Mouse (Mus musculus) hindbrain, embryonic 12.5 days (tissue): ENCODE results near the gene Gtf2i. TPM values are rescaled to one million over a fixed set of nuclear protein-coding genes. Genes with fewer than 3 reads are reported as not detected.

Experiments used
- ATAC-seq: fragments of 200-750 bp; cut with Nextera tagmentation; 2 replicates; pipeline ENCODE4 v1.8.0; 2017; ENCODE audit warnings: moderate TSS enrichment; ENCODE audit not compliant: low FRiP score
- H3K27ac ChIP-seq: fragments of 300-500 bp; sonication (generic); 2 replicates; pipeline ENCODE4 v1.5.1; 2016; ENCODE audit warnings: mild to moderate bottlenecking
- H3K27me3 ChIP-seq: fragments of 300-500 bp; sonication (generic); 2 replicates; pipeline ENCODE4 v1.6.1; 2016; ENCODE audit warnings: mild to moderate bottlenecking
- H3K36me3 ChIP-seq: fragments of 300-500 bp; sonication (generic); 2 replicates; pipeline ENCODE4 v1.6.1; 2016; ENCODE audit warnings: mild to moderate bottlenecking
- H3K4me1 ChIP-seq: fragments of 300-500 bp; sonication (generic); 2 replicates; pipeline ENCODE4 v1.6.1; 2016
- H3K4me2 ChIP-seq: fragments of 300-500 bp; sonication (generic); replicated peaks from 2 replicates; pipeline ENCODE4 v1.6.1; 2016; ENCODE audit warnings: mild to moderate bottlenecking
- H3K4me3 ChIP-seq: fragments of 300-500 bp; sonication (generic); 2 replicates; pipeline ENCODE4 v1.5.1; 2016; ENCODE audit warnings: mild to moderate bottlenecking
- H3K9ac ChIP-seq: fragments of 300-500 bp; sonication (generic); 2 replicates; pipeline ENCODE4 v1.6.1; 2016; ENCODE audit warnings: mild to moderate bottlenecking, moderate library complexity
- H3K9me3 ChIP-seq: fragments of 300-500 bp; sonication (generic); replicated peaks from 2 replicates; pipeline ENCODE4 v1.6.1; 2016; ENCODE audit warnings: mild to moderate bottlenecking
- WGBS: fragments of 180-500 bp; shearing (Covaris S2); methylation state at CpG from one replicate; pipeline ENCODE4 v1.1.7; 2016; 5-methylcytosine and 5-hydroxymethylcytosine counted together
- polyA plus RNA-seq: library from polyadenylated mRNA; unstranded; fragments of >200 nt; fragmentation: Nextera tagmentation; extraction: Ambion mirVana; gene quantifications from 2 replicates; pipeline ENCODE4 v1.2.1, GENCODE M21; 2016

The Gtf2i gene
- polyA plus RNA-seq, 1 experiment from 2014 or later = 242 TPM

GRCm38 (mm10) chr5:134249245-134249649 is 65.3 kb downstream of the Gtf2i start:
- no peak for ATAC-seq
- Histone ChIP-seq H3K27me3 (no peaks in the 10 kb centered on the region), H3K9me3 (no peaks in the 10 kb centered on the region), H3K27ac (no peak overlapping the region), H3K4me2 (no peak overlapping the region), H3K4me1 (no peaks in the 10 kb centered on the region), H3K9ac (no peak overlapping the region), H3K4me3 (no peak overlapping the region), H3K36me3 (peaks cover 97% of the 10 kb centered on the region)
- 97% methylated on average over 8 of the region's 8 CpGs for WGBS

- Histone ChIP-seq H3K9me3 (no peaks in the 10 kb centered on the region), H3K27me3 (no peaks in the 10 kb centered on the region), H3K27ac (no peak overlapping the region), H3K4me2 (no peak overlapping the region), H3K36me3 (peaks cover 98% of the 10 kb centered on the region), H3K9ac (no peak overlapping the region), H3K4me1 (no peaks in the 10 kb centered on the region), H3K4me3 (no peak overlapping the region)
- ATAC-seq = no peak
- WGBS = 92% methylated on average over 14 of the region's 14 CpGs
Measured at GRCm38 (mm10) chr5:134248608-134249244, 65.8 kb downstream of the Gtf2i start.

GRCm38 (mm10) chr5:134246146-134246545 is 68.4 kb downstream of the Gtf2i start:
- Histone ChIP-seq H3K27me3 (no peaks in the 10 kb centered on the region), H3K9me3 (no peaks in the 10 kb centered on the region), H3K4me3 (no peak overlapping the region), H3K27ac (no peak overlapping the region), H3K9ac (no peak overlapping the region), H3K4me1 (no peaks in the 10 kb centered on the region), H3K36me3 (peaks cover 98% of the 10 kb centered on the region), H3K4me2 (no peak overlapping the region)
- WGBS = 95% methylated on average over 5 of the region's 5 CpGs
- no peak for ATAC-seq

- 94% methylated on average over 5 of the region's 5 CpGs for WGBS
- no peak overlapping the region for H3K4me3 ChIP-seq
Measured at GRCm38 (mm10) chr5:134244890-134245289, 69.7 kb downstream of the Gtf2i start.

GRCm38 (mm10) chr5:134243661-134244436 is 70.7 kb downstream of the Gtf2i start:
- Histone ChIP-seq H3K27ac (no peak overlapping the region), H3K36me3 (peaks cover 100% of the 10 kb centered on the region), H3K27me3 (no peaks in the 10 kb centered on the region), H3K4me1 (0 out of 2 replicates have a peak, but pooled peaks cover 3% of the 10 kb centered on the region), H3K9me3 (no peaks in the 10 kb centered on the region), H3K9ac (no peak overlapping the region), H3K4me3 (no peak overlapping the region), H3K4me2 (no peak overlapping the region)
- no peak for ATAC-seq
- WGBS = 94% methylated on average over 26 of the region's 26 CpGs

More at GRCm38 (mm10) chr5:134244890-134245289, 69.7 kb downstream of the Gtf2i start:
- Histone ChIP-seq H3K9ac (no peak overlapping the region), H3K4me2 (no peak overlapping the region), H3K27me3 (no peaks in the 10 kb centered on the region), H3K36me3 (peaks cover 100% of the 10 kb centered on the region), H3K27ac (no peak overlapping the region), H3K4me1 (no peaks in the 10 kb centered on the region), H3K9me3 (no peaks in the 10 kb centered on the region)
- ATAC-seq = no peak

GRCm38 (mm10) chr5:134241831-134242230 is 72.7 kb downstream of the Gtf2i start:
- no peaks in the 10 kb centered on the region for H3K27me3 ChIP-seq
- no peak overlapping the region for H3K4me2 ChIP-seq
- peaks cover 9% of the 10 kb centered on the region; the same call in 1 of the 2 replicates for H3K4me1 ChIP-seq
- no peaks in the 10 kb centered on the region for H3K9me3 ChIP-seq
- ATAC-seq = no peak
- 81% methylated on average over 5 of the region's 5 CpGs for WGBS
- H3K4me3 ChIP-seq = no peak overlapping the region
- no peak overlapping the region for H3K9ac ChIP-seq
- no peak overlapping the region; the same call in 1 of the 2 replicates for H3K27ac ChIP-seq
- H3K36me3 ChIP-seq = peaks cover 99% of the 10 kb centered on the region

- Histone ChIP-seq H3K9me3 (no peaks in the 10 kb centered on the region), H3K4me3 (no peak overlapping the region), H3K4me1 (peaks cover 30% of the 10 kb centered on the region), H3K27me3 (no peaks in the 10 kb centered on the region), H3K36me3 (peaks cover 79% of the 10 kb centered on the region), H3K9ac (no peak overlapping the region), H3K4me2 (no peak overlapping the region), H3K27ac (peak overlapping the region; percentile 71)
- 62% methylated on average over 28 of the region's 28 CpGs for WGBS
- peak; percentile 73 for ATAC-seq
Measured at GRCm38 (mm10) chr5:134237936-134238760, 76.4 kb downstream of the Gtf2i start.

GRCm38 (mm10) chr5:134237508-134237907 is 77.1 kb downstream of the Gtf2i start:
- H3K36me3 ChIP-seq = peaks cover 72% of the 10 kb centered on the region
- no peak overlapping the region for H3K4me2 ChIP-seq
- H3K9ac ChIP-seq = no peak overlapping the region
- no peaks in the 10 kb centered on the region for H3K9me3 ChIP-seq
- no peak for ATAC-seq
- H3K27ac ChIP-seq = no peak overlapping the region
- no peak overlapping the region for H3K4me3 ChIP-seq
- H3K27me3 ChIP-seq = no peaks in the 10 kb centered on the region
- WGBS = 92% methylated on average over 11 of the region's 11 CpGs
- H3K4me1 ChIP-seq = peaks cover 30% of the 10 kb centered on the region

- no peak for ATAC-seq
- WGBS = 94% methylated on average over 6 of the region's 6 CpGs
- Histone ChIP-seq H3K36me3 (peaks cover 65% of the 10 kb centered on the region), H3K4me3 (no peak overlapping the region), H3K4me1 (peaks cover 30% of the 10 kb centered on the region), H3K27ac (no peak overlapping the region), H3K9ac (no peak overlapping the region), H3K9me3 (no peaks in the 10 kb centered on the region), H3K27me3 (no peaks in the 10 kb centered on the region), H3K4me2 (no peak overlapping the region)
Measured at GRCm38 (mm10) chr5:134236796-134237195, 77.8 kb downstream of the Gtf2i start.

- ATAC-seq = no peak
- peak overlapping the region; percentile 17; the same call in 1 of the 2 replicates for H3K27ac ChIP-seq
- peaks cover 60% of the 10 kb centered on the region for H3K36me3 ChIP-seq
Measured at GRCm38 (mm10) chr5:134236241-134236640, 78.3 kb downstream of the Gtf2i start.

GRCm38 (mm10) chr5:134235111-134235510 is 79.4 kb downstream of the Gtf2i start:
- H3K27ac ChIP-seq = peak overlapping the region; percentile 60; the same call in 1 of the 2 replicates
- WGBS = 53% methylated on average over 6 of the region's 6 CpGs
- H3K27me3 ChIP-seq = no peaks in the 10 kb centered on the region
- 0 out of 2 replicates have a peak overlapping the region, but pooled peaks have one; percentile 8 for H3K9ac ChIP-seq
- H3K4me1 ChIP-seq = peaks cover 30% of the 10 kb centered on the region
- no peaks in the 10 kb centered on the region for H3K9me3 ChIP-seq
- H3K4me3 ChIP-seq = no peak overlapping the region
- H3K36me3 ChIP-seq = peaks cover 49% of the 10 kb centered on the region
- peak; percentile 26; the same call in 1 of the 2 replicates for ATAC-seq
- H3K4me2 ChIP-seq = no peak overlapping the region

More at GRCm38 (mm10) chr5:134236241-134236640, 78.3 kb downstream of the Gtf2i start:
- no peak overlapping the region for H3K4me3 ChIP-seq
- no peaks in the 10 kb centered on the region for H3K9me3 ChIP-seq
- peaks cover 30% of the 10 kb centered on the region for H3K4me1 ChIP-seq
- H3K4me2 ChIP-seq = no peak overlapping the region
- no peak overlapping the region for H3K9ac ChIP-seq
- no peaks in the 10 kb centered on the region for H3K27me3 ChIP-seq
- WGBS = 91% methylated on average over 3 of the region's 3 CpGs

- Histone ChIP-seq H3K27me3 (no peaks in the 10 kb centered on the region), H3K9me3 (no peaks in the 10 kb centered on the region), H3K4me2 (no peak overlapping the region), H3K4me1 (peaks cover 30% of the 10 kb centered on the region), H3K9ac (no peak overlapping the region), H3K36me3 (peaks cover 39% of the 10 kb centered on the region), H3K27ac (peak overlapping the region; percentile 60; the same call in 1 of the 2 replicates), H3K4me3 (no peak overlapping the region)
- WGBS = 65% methylated on average over 2 of the region's 2 CpGs
- no peak for ATAC-seq
Measured at GRCm38 (mm10) chr5:134234205-134234604, 80.4 kb downstream of the Gtf2i start.
